Mouse (Mus musculus) cortical plate, adult 2 months (tissue): ENCODE data around the gene Dbnl.

Source experiments
- CTCF ChIP-seq: fragments of 200-500 bp; IDR thresholded peaks from 2 replicates; pipeline ENCODE4 v1.5.1; 2011; ENCODE audit warnings: mild to moderate bottlenecking, control low read depth, low read length; ENCODE audit not compliant: insufficient read depth; ENCODE audit errors: extremely low read depth
- POLR2A ChIP-seq: fragments of 200-500 bp; IDR thresholded peaks from 2 replicates; pipeline ENCODE4 v1.6.1; 2011; ENCODE audit warnings: mild to moderate bottlenecking, low read length, control low read depth; ENCODE audit not compliant: insufficient read depth; ENCODE audit errors: extremely low read depth

DNA sequence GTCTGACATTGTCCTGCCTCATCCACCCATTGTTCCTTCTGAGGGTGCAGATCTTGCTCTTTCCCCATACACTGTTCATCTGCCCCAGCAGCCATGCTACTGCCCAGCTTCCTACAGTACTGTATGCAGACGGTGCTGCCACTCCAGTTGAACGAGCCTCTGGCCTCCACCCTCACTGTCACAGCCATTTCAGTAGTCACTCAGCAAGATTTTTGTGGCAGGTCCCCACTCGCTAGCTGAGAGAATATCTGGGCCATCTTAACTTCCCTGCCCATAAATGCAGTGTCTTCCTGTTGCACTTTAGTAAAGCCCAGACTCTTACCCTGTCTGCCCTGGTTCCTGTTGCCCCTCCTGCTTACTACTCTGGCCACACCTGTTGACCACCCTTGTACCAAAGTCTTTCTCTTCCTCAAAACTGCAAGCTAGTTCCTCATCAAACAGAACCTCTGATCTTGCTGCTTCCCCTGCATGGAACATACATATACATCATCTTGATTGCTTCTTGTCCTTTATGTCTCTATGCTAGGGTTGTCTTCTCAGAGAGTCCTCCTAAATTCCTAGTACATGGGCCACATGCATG is 1.6 kb downstream of the Dbnl start:
- TF ChIP-seq POLR2A = no peak
- TF ChIP-seq CTCF = no peak
